Mouse (Mus musculus): ENCODE measurements at regions not wholly inside any gene's neighbourhood (a gene's known extent, or its start where the extent isn't known, plus 50 kb on each side); places are given as distances from the start of the nearest gene placed in this dataset.

DNA sequence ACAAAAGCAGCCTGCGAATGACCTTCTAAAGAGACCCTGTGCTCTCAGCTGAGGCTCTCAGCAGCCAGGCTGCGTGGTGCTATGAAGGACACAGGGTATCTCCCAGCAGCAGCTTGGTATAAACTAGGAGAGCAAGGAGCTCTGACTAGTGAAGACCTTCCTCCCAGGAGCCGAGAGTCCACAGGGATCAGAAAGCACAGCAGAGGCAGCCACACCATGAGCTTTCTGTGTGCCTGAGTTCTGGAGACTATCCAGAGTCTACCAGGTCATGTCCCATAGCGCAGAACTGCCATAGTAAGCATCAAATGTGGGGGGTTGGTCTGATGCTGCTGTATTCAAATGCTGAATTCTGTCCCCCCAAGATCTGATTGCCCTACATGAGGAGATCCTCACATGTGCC is 124.2 kb upstream of the Dynlrb2 start:
- no peak for DNase-seq
- intact Hi-C loops (cut with DNase I): no loop called here

DNA sequence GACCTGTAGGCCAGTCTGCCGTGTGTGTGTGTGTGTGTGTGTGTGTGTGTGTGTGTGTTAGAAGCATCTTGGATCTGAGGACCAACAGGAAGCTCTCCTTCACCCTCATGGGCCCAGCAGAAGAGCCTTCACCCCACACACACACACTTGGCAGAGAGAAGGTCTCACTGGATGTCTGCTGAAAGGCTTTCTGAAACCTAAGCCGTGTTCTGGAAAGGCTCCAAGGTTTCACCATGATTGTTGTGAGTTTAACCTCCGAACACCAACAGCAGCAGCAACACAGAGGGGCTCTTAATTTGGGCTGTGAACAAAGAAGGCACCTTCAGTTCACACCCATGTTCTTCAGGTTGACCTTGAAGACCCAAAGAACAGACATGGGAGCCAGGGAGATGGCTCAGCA is 124.9 kb upstream of the Dynlrb2 start:
- intact Hi-C loops (cut with DNase I): no loop called here
- DNase-seq: no peak

DNA sequence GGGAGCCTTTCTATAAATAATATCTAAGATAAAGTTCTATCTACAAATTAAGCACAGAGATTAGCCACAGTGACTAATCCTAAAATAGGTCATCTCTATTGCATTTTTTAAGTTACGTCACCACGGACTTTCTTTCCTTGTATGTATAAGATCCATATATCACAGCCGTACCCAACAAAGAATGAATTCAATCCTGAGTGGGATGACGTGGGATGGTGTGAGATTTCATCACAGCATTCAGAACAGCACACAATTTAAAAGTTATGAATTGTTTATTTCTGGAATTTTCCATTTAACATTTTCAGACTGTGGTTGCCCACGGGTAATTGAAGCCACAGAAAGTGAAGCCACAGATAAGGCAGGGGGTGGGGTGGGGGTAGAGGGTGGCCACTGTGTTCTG is 129.0 kb upstream of the Dynlrb2 start:
- DNase-seq: no peak
- intact Hi-C loops (cut with DNase I): no loop called here

DNA sequence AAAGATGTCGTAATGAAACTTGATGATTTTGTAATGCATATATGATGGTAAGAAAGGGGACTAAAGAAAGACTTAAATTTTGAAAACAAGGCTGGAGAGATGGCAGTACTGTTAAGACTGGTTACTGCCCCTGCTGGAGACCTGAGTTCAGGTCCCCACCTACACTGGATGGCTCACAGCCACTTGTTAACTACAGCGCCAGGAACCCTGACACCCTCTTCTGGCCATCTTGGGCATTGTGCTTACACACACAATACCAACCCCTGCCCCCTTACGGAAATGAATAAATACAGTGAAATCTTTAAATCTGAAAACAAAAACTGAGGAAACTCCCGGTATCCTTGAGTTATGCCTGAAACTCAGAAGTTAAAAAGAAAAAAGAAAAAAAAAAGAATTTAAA is 131.7 kb upstream of the Dynlrb2 start:
- peak in 1 of 2 experiments; percentile 30 for DNase-seq
- intact Hi-C loops (cut with DNase I): no loop called here

DNA sequence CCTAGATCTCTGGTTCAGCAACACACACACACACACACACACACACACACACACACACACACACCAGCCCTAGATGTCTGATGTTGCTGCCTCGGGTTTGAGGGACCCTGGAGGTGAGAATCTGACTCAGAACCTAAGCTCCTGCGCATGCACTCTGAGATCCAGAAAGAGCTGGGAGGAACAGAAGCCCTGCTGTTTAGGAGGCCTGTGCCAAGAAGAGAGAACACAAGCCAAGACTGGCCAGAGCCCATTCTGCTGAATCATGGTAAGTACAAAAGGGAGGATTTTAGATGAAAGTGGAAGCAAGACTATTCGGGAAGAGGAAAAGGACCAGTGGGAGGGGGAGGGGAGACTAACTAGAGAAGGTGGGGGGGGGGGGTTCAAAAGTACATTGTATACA is 132.2 kb upstream of the Dynlrb2 start:
- DNase-seq: peak; percentile 70 to 74
- intact Hi-C loops (cut with DNase I): no loop called here

DNA sequence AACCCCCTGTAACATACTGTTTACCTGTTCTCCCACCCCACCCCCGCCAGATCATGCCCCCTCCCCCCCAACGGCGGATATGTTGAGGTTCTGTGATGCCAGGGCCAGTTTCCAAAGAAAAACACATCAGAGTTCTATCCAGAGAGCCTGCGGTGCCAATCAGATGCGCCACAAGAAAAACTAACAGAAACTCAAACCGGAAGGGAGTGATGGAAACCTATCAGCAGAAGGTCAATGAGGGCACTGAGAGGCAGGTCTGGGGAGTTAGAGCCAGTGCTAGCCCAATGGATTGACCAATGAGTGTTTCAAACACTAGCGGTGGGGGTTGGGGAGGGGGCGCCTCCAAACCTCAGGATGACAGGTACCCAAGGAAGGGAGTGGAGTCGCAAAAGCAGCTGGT is 132.7 kb upstream of the Dynlrb2 start:
- intact Hi-C loops (cut with DNase I): no loop called here
- DNase-seq: no peak

DNA sequence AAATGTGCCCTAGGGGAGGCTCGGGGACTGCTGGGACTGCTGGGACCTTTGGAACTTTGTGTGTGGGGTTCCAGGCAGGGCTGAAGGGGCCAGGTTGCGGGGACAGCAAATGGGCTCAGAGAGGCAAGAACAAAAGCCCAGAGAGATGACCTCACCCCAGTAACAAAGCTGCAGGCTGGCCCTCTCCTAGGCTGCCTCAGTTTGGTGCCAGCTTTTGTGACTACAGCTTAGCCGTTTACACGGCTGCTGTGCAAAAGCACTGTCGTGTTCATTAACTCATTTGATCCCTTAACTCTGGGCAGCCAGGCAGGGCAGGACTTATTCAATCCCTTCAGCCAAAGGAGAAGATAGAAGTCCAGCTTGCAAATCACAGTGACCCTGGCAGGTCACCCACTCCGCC is 137.3 kb upstream of the Dynlrb2 start:
- DNase-seq: peak in 1 of 2 experiments; percentile 22
- intact Hi-C loops (cut with DNase I): loop anchor here (10.0 kb wide), 1 partner anchor 1593 kb away; no protein-coding TSS in a partner anchor

DNA sequence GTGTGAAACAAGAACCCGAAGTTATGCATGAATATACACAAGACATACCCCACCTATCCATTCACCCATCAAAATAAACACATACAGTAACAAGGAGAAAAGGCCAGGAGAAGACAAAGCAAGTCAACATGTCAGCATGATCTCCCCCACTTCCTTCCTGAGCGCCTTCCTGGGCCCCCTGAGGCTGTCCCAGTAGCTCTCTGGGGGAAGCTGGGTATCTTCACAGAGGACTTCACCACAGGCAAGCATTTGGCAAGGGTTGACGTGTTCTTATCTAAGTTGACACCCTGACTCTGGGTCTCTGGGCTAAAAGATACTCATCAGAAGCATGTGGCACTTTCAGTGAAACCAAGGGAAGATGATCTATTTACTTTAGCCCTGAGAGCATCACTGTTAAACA is 138.1 kb upstream of the Dynlrb2 start:
- intact Hi-C loops (cut with DNase I): loop anchor here (10.0 kb wide), 1 partner anchor 1592 kb away; no protein-coding TSS in a partner anchor
- DNase-seq: no peak

DNA sequence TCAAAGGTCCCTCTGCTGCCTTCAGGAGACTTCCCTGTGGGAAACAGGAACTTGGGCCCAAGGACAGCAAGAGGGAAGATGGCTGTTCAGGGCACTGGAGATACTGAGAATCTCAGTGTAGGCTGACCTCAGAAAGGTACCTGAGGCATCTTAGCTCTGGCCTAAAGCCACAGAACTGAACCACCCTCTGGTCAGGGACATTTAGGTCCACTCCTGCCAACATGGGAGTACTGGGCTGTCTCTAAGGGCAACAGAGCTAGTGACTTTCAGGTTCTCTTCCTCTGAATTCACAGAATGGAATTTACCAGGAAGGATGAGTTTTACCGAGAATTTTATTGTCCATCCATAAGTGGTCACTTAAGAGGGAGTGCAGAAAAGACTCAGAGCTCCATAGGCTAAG is 140.0 kb upstream of the Dynlrb2 start:
- intact Hi-C loops (cut with DNase I): loop anchor here (10.0 kb wide), 1 partner anchor 1590 kb away; no protein-coding TSS in a partner anchor
- DNase-seq: no peak

DNA sequence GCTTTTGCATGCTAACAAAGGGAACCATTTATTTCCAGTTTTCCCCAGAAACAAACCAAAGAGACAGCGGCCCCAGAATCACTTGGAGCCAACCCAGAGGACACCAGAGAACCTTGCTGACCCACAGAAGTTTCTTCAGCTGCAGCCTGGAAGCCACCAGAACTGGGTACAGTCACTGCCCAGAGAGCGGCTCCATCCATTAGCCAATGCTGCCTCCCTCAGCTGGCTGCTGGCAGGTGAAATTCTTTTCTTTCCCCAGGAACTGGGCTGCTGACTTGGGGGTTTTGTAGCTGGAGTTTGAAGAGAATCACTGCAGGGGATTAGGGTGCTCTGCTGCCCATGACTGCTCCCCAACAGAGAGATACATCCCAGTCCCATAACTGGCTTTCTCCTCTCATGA is 140.6 kb upstream of the Dynlrb2 start:
- intact Hi-C loops (cut with DNase I): loop anchor here (10.0 kb wide), 1 partner anchor 1589 kb away; no protein-coding TSS in a partner anchor

DNA sequence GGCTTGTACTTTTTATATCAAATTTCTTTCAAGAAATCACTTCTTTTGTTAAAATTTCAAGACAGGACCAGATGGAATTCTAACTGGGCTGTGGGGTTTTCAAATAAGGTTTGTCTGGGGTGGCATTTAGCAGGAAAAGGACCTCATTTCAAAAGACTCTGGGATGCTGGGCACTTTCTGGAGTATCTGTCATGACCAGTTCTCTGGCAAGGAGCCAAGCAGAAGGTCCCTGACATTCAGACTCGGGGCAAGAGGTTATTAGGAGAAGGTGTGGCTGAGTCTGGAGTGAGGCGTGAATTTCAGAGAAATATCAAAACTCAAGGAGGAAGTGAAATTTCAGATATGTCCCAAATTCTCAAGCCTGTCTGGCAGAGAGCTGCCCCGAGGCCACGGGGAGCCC is 142.4 kb upstream of the Dynlrb2 start:
- DNase-seq: no peak
- intact Hi-C loops (cut with DNase I): loop anchor here (10.0 kb wide), 1 partner anchor 1588 kb away; no protein-coding TSS in a partner anchor

More for the DNA sequence above, 140.6 kb upstream of the Dynlrb2 start:
- peak in 1 of 2 experiments; percentile 14 for DNase-seq

DNA sequence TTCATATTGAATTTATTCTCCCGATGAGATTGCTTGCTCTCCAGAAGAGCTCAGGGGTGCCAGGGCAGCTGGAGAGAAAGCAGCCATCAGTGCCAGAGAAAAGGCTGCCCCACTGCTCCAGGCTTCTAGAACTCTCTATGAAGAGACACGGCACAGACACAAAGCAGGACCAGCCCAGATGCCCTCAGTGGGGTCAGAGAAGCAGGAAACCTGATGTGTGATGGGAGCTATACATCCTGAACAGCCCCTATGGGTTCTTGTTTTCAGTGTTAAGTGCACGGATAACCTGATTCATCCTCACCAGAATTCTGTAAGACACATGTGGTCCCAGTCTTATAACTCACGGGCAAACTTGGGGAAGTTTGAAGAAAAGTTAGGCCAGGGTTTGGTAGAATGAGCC is 145.0 kb upstream of the Dynlrb2 start:
- DNase-seq: no peak
- intact Hi-C loops (cut with DNase I): loop anchor here (10.0 kb wide), 1 partner anchor 1585 kb away; no protein-coding TSS in a partner anchor

DNA sequence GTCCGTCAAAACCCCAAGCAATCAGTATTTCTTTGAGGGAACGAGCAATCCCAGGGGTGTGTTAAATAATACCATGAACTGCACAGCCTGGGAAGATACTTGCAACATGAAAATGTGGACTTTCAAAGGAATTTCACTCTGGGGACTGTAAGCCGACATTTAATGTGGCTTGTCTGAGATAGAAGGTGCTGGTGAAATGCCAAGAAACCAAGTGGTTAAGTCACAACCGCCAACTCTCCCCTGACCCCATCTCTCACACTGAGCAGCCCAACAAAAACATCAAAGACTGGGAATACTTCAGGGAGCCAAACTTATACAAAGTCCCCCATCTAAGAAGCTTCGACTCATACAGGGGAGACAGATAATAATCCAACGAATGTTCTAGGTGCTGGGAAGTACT is 150.0 kb upstream of the Dynlrb2 start:
- intact Hi-C loops (cut with DNase I): no loop called here
- no peak for DNase-seq

DNA sequence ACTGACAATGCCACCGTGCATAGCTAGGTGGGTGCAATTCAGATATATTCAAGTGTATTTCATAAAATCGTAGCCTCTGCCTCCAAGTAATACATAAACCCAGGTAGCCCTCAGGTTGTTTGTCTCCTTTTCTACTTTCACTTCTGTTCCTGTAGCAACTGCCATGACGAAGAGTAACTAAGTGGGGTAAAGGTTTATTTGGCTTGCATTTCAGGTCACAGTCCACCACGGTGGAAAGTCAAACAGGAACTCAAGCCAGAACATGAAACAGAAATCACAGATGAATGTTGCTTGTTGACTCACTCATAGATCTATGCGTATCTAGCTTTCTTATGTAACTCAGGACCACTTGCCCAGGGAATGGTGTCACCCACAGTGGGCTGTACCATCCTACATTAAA is 150.9 kb upstream of the Dynlrb2 start:
- intact Hi-C loops (cut with DNase I): no loop called here
- DNase-seq: no peak

DNA sequence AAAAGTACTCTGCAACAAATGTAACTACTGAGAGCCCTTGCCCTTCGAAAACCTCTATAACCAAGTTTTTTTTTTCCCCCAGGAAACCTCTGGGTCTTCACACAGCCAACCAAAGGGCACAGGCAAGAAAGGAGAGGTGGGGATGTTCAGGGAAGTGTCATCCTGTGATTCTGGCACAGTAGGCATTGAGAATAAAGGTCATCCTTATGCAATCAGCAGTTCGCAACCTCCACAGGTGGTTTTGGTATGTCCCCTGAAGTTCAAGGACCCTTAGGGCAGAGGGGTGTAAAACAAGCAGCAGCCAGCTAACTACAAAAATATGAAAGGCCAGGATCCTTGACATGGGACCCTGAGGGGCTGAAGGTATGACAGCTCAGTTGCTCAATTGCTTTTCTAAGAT is 152.1 kb upstream of the Dynlrb2 start:
- DNase-seq: no peak
- intact Hi-C loops (cut with DNase I): no loop called here

DNA sequence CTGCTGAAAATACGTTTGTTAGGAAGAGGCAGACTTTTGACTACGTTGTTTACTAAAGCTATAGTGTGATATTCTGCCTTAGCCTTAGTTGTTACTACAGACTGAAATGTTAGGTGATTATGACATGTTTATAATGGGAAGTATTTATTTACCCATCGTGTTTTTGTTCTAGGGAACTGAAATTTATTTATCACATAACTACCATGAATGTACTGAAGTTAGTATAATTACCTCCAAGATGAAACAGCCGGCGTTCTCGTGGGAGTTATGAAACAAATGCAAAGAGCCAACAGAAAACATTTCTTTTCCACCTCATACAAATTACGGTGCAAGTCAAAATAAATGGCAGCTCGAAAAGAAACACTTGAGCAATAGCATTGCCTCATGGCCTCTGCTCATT is 155.8 kb upstream of the Dynlrb2 start:
- intact Hi-C loops (cut with DNase I): no loop called here
- DNase-seq: no peak

DNA sequence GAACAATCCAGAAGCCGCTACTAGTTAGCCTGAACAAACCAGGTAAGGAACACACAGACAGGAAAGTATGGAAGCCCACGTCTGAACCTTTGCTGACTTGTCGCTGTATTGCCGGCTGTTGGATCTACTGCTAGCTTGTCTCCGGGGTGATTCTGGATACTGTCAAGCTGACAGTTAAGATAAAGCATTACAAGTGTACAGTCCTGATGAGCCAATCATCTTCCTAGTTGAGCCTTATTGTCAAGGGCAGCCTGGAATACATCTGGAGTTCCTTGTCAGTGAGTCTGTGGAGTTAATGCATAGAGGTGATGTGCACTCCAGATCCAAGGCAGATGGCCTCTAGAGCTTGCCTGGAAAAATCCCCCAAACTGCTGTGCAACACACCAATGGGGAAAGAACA is 157.8 kb upstream of the Dynlrb2 start:
- intact Hi-C loops (cut with DNase I): no loop called here
- DNase-seq: peak; percentile 8 to 20

DNA sequence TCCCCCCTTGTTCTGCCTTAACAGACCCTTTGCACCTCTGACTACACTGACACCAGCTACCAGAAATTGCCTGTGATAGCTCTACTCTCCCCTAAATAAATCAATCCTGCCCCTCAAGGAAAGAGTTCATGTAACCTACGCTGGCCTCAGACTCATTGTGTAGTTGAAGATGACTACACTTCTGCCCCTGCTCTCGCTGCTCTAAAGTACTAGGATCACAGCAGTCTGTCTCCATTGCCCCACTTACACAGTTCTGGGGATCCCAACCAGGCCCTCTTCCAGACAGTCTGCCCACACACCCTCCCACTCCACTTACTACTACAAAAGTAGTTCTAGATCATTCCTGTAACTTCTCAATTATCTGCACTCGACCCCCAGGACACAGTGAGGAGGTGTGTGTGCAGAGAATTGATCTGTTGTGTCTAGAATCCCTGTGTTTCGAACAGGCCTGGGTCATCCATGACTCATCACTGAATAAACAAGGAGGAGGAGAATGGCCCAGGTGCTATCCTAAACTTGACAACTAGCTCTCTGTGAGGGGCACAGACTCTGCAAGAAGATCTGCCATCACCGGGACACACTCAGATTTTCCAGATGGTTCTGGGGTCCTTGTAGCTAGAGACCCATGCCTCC is 160.1 kb upstream of the Dynlrb2 start:
- DNase-seq: no peak
- intact Hi-C loops (cut with DNase I): no loop called here

DNA sequence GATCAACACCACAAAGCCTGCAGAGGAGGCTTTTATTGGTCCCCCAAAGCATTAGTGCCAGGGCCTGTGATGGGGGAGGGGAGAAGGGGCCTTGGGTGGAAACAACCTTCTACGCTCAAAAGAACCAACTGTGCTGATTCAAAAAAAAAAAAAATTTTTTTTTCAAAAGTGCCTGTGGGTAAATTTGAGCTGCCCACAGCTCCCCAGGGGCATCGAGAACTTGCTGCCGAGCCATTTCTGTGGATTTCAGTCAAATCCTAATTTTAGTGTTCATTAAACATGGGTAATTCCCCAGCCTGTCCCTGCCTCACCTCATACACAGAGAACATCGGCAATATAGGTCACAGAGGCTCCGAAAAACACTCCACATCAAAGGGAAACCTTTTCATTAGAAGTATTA is 161.2 kb upstream of the Dynlrb2 start:
- intact Hi-C loops (cut with DNase I): no loop called here
- DNase-seq: no peak

DNA sequence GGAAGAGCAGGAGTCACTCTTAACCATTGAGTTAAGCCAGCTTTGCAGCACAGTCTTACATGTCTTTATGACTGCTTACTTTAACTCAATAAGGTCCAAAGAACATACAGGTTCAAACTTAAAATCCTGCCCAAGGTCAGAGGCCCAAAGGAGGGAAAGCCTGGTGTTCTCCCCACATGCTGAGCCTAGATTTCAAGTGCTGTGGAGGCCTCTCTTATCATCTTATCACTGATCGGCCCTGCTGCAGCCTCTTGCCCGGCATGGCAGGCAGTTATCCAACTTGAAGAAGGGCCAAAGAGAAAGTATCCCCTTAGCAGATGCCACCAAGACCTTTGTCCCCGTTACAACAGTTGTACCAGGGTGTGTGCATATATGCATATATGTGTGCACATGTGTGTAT is 170.0 kb upstream of the Dynlrb2 start:
- DNase-seq: no peak
- intact Hi-C loops (cut with DNase I): no loop called here

DNA sequence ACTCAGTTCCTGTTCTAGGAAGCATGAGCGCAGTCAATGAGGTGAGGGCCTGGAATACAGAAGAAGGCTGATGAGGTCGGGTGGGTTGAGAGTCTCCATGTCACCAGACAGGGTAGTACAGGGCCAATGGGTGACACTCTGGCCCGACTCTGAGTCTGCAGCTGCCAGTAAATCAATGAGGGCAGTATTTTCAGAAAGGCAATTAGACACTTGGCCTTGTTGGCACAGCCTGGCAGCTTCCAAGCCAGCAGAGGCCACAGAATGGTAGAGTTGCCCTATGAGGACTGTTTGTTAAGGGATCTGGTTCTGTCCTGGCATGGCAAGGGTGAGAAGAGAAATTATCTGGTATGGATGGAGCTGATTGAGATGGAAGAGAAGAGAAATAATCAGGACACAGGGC is 170.7 kb upstream of the Dynlrb2 start:
- intact Hi-C loops (cut with DNase I): no loop called here

DNA sequence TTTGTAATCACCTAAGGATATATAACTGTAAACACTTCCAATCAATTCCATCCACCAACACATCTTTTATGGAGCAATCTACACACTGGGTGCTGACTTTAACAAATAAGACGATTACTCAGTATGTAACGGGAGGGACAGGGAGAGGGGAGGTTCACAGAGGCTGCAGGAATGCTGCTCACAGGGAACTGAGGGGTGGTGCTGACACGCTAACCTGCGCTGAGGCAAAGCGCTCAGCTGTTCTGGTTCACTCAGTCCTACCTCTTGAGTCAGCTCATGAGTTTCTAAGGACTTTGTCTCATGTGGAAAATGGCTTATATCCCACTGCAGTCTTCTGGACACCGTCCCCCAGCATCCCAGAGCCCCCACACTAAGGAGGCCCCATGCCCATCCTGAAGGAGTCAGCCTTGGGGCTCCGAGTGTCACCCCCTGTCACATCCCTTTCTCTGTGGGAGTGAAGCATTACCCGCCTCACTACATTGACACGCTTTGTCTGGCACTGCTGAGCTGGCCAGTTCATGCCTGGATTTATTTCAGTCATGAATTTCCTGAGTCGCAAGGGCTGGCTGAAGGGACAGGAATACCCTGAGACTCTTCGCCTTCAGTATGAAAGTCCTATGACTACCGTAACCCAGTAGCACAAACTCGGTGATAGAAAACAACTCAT is 184.6 kb upstream of the Dynlrb2 start:
- no peak for DNase-seq
- intact Hi-C loops (cut with DNase I): no loop called here

More for the DNA sequence above, 170.7 kb upstream of the Dynlrb2 start:
- no peak for DNase-seq

Data from heart, postnatal 10 days (tissue).